Mouse (Mus musculus) neural tube, embryonic 13.5 days (tissue): ENCODE measurements around the gene Rab30. TPM values are rescaled to one million over a fixed set of nuclear protein-coding genes. Genes with fewer than 3 reads are reported as not detected.

ENCODE experiments used
- polyA plus RNA-seq: library from polyadenylated mRNA; unstranded; fragments of >200 nt; fragmentation: Nextera tagmentation; extraction: Ambion mirVana; gene quantifications from 2 replicates; pipeline ENCODE4 v1.2.1, GENCODE M21; 2015

The Rab30 gene
- polyA plus RNA-seq, 1 experiment from 2014 or later = 23.8 TPM

Other genes starting within 250 kb of the Rab30 start
- 66.2 and 70.1 TPM in 2 replicates for gene Ccdc90b, start 180.5 kb upstream of the Rab30 start, polyA plus RNA-seq
- 16.1 and 16.4 TPM in 2 replicates for gene Ankrd42, start 104.5 kb upstream of the Rab30 start, polyA plus RNA-seq
- gene Pcf11, start 71.7 kb upstream of the Rab30 start, polyA plus RNA-seq = 20.5 and 21.0 TPM in 2 replicates
- gene Ddias, start 132.6 kb downstream of the Rab30 start, polyA plus RNA-seq = 4.9 TPM in 2 replicates
- gene Prcp, start 132.9 kb downstream of the Rab30 start, polyA plus RNA-seq = 22.0 and 23.4 TPM in 2 replicates